Mouse (Mus musculus): ENCODE data around the gene Arl2. TPM values are rescaled to one million over a fixed set of nuclear protein-coding genes. Genes with fewer than 3 reads are reported as not detected.

Gene Arl2
- total and polyA plus RNA-seq, 3 experiments: 47.2 to 111 TPM; not detected in 1

DNA sequence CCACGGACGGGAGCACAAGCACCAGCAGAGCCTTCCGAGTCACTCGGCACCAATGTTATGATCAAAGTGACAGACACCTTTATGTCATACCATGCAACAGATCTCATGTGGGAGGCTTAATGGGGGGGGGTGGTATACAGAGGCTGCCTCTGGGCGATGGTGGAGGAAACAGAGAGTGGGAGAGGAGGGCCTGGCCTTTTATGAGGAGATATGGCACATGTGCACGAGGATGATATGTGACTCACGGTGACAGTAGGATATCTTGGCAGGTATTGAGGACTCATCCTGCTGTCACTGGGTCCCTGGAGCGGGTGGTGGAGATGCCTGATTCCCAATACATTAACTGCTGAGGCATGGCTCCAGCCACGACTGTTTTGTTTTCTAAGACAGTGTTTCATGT, 13.8 kb upstream of the Arl2 start (continued):
- TF ChIP-seq KAT2A (conservative IDR thresholded peaks at IDR 0.05; ENCODE audit: low read depth, low read length): no peak

- no peak for DNase-seq (ENCODE audit: low read depth, low spot score)
- no peak overlapping the region for H3K9ac ChIP-seq (ENCODE audit: control insufficient read depth, low read depth, low read length, poor library complexity, severe bottlenecking)
- H3K27ac ChIP-seq (ENCODE audit: control insufficient read depth, low read depth, low read length): no peak overlapping the region
- H3K4me3 ChIP-seq (ENCODE audit: control insufficient read depth in 1 of 2, insufficient read depth in 1 of 2, low read depth in 2 of 2, low read length in 2 of 2): no peak overlapping the region
- H3K27me3 ChIP-seq (ENCODE audit: control insufficient read depth in 1 of 2, insufficient read depth in 2 of 2, low read length in 2 of 2): no peaks in the 10 kb centered on the region; a peak in 1 of 4 replicates
- H3K36me3 ChIP-seq (ENCODE audit: control insufficient read depth in 1 of 2, insufficient read depth in 2 of 2, low read length in 2 of 2): peaks cover 0 to 7% of the 10 kb centered on the region in 2 experiments; a peak in 2 of 4 replicates
- TF ChIP-seq CTCF (IDR thresholded peaks at IDR 0.05 in 2 of 3, conservative IDR thresholded peaks at IDR 0.05 in 1 of 3; ENCODE audit: control insufficient read depth in 1 of 3, insufficient read depth in 1 of 3, low read depth in 2 of 3, low read length in 3 of 3, poor library complexity in 1 of 3, severe bottlenecking in 1 of 3): peak in 1 of 3 experiments; percentile 3; a peak in 1 of 6 replicates
- TF ChIP-seq ZC3H11A (IDR thresholded peaks at IDR 0.05; ENCODE audit: low read depth, low read length): no peak
- TF ChIP-seq HCFC1 (IDR thresholded peaks at IDR 0.05; ENCODE audit: low read depth, low read length): no peak
- peaks cover 5% of the 10 kb centered on the region; the same call in 1 of the 2 replicates for H3K79me2 ChIP-seq (ENCODE audit: control insufficient read depth, insufficient read depth, low read length, poor library complexity)
- H3K4me1 ChIP-seq (ENCODE audit: control insufficient read depth in 1 of 2, insufficient read depth in 2 of 2, low read length in 2 of 2): peaks cover 2 to 9% of the 10 kb centered on the region in 2 experiments; a peak in 3 of 4 replicates
- H3K9me3 ChIP-seq (replicated peaks; ENCODE audit: insufficient read depth, low read length): no peaks in the 10 kb centered on the region
These were observed 3.5 kb upstream of the Arl2 start for GRCm38 (mm10) chr19:6144842-6145241.

- Histone ChIP-seq H3K27me3 (ENCODE audit: control insufficient read depth in 1 of 2, insufficient read depth in 2 of 2, low read length in 2 of 2) (no peaks in the 10 kb centered on the region), H3K9me3 (replicated peaks; ENCODE audit: insufficient read depth, low read length) (no peaks in the 10 kb centered on the region), H3K9ac (ENCODE audit: control insufficient read depth, low read depth, low read length, poor library complexity, severe bottlenecking) (peak within 1 kb of the TSS; percentile 88), H3K4me1 (ENCODE audit: control insufficient read depth in 1 of 2, insufficient read depth in 2 of 2, low read length in 2 of 2) (peaks cover 2 to 11% of the 10 kb centered on the region in 2 experiments; a peak in 3 of 4 replicates), H3K36me3 (ENCODE audit: control insufficient read depth in 1 of 2, insufficient read depth in 2 of 2, low read length in 2 of 2) (peaks cover 0 to 7% of the 10 kb centered on the region in 2 experiments; a peak in 2 of 4 replicates), H3K79me2 (ENCODE audit: control insufficient read depth, insufficient read depth, low read length, poor library complexity) (peaks cover 5% of the 10 kb centered on the region; the same call in 1 of the 2 replicates), H3K27ac (ENCODE audit: control insufficient read depth, low read depth, low read length) (peak within 1 kb of the TSS; percentile 93), H3K4me3 (ENCODE audit: control insufficient read depth in 1 of 2, insufficient read depth in 1 of 2, low read depth in 2 of 2, low read length in 2 of 2) (peak within 1 kb of the TSS; percentile 73 to 74)
- DNase-seq (ENCODE audit: low read depth, low spot score): peak; percentile 98
- TF ChIP-seq ELF1 (IDR thresholded peaks at IDR 0.05; ENCODE audit: low read depth, low read length) (no peak), MAFK (IDR thresholded peaks at IDR 0.05; ENCODE audit: borderline replicate concordance, low read depth, low read length) (no peak), NELFE (IDR thresholded peaks at IDR 0.05; ENCODE audit: low read depth, low read length) (peak; percentile 89; the same call in 1 of the 2 replicates), TCF12 (IDR thresholded peaks at IDR 0.05; ENCODE audit: low read depth, low read length) (no peak), SMC3 (IDR thresholded peaks at IDR 0.05; ENCODE audit: low read depth, low read length) (peak; percentile 22; the same call in 1 of the 2 replicates), POLR2AphosphoS5 (IDR thresholded peaks at IDR 0.05; ENCODE audit: borderline replicate concordance, low read depth, low read length) (no peak), MXI1 (IDR thresholded peaks at IDR 0.05; ENCODE audit: low read depth, low read length) (peak; percentile 66; the same call in 1 of the 2 replicates), ETS1 (IDR thresholded peaks at IDR 0.05; ENCODE audit: low read depth, low read length) (no peak), POLR2A (IDR thresholded peaks at IDR 0.05; ENCODE audit: control insufficient read depth in 1 of 2, insufficient read depth in 1 of 2, low read depth in 1 of 2, low read length in 2 of 2, poor library complexity in 1 of 2) (peak; percentile 70 to 77; a peak in 2 of 4 replicates), CHD1 (IDR thresholded peaks at IDR 0.05; ENCODE audit: low read depth, low read length) (peak; percentile 97), NRF1 (IDR thresholded peaks at IDR 0.05; ENCODE audit: insufficient read depth, low read depth, low read length, poor library complexity, severe bottlenecking) (no peak), ZNF384 (IDR thresholded peaks at IDR 0.05; ENCODE audit: low read depth, low read length) (no peak), TBP (IDR thresholded peaks at IDR 0.05; ENCODE audit: low read depth, low read length) (no peak), ZKSCAN1 (IDR thresholded peaks at IDR 0.05; ENCODE audit: low read depth, low read length) (no peak), MYC (IDR thresholded peaks at IDR 0.05; ENCODE audit: low read depth, low read length) (no peak), RCOR1 (IDR thresholded peaks at IDR 0.05; ENCODE audit: low read depth, low read length) (no peak; the same call in 1 of the 2 replicates), USF1 (IDR thresholded peaks at IDR 0.05; ENCODE audit: low read depth, low read length) (peak; percentile 99), UBTF (IDR thresholded peaks at IDR 0.05; ENCODE audit: borderline replicate concordance, insufficient read depth, low read depth, low read length) (no peak), TAL1 (IDR thresholded peaks at IDR 0.05; ENCODE audit: low read length) (no peak), USF2 (IDR thresholded peaks at IDR 0.05; ENCODE audit: borderline replicate concordance in 1 of 2, insufficient read depth in 1 of 2, low read depth in 1 of 2, low read length in 2 of 2) (peak; percentile 81 to 94; a peak in 3 of 4 replicates), CHD2 (IDR thresholded peaks at IDR 0.05; ENCODE audit: low read length) (no peak), SIN3A (IDR thresholded peaks at IDR 0.05; ENCODE audit: low read length) (peak; percentile 88), KAT2A (conservative IDR thresholded peaks at IDR 0.05; ENCODE audit: low read depth, low read length) (no peak; the same call in 1 of the 2 replicates), GABPA (IDR thresholded peaks at IDR 0.05; ENCODE audit: low read depth, low read length) (no peak), HCFC1 (IDR thresholded peaks at IDR 0.05; ENCODE audit: low read depth, low read length) (peak; percentile 74)
These were observed 512 bp downstream of the Arl2 start, which contains the start of gene Batf2 for GRCm38 (mm10) chr19:6140678-6141393. TSS of gene Batf2 (plus strand) at chr19:6140983.
